Mouse (Mus musculus) B cell, adult 62 days (primary cell): Measurements from ENCODE around the gene Endou. TPM values are rescaled to one million over a fixed set of nuclear protein-coding genes. Genes with fewer than 3 reads are reported as not detected.

Experiments used
- total RNA-seq: library from RNA; stranded (reverse); gene quantifications from 4 replicates; pipeline ENCODE4 v1.2.4, GENCODE M21; 2023

Gene Endou
- total RNA-seq = 4.1 to 7.6 TPM (median 5.0 TPM) in 4 replicates

GRCm38 (mm10) chr15:97731111-97731510, at the start of gene Endou:
Gene Endou (minus strand): TSS chr15:97731339.

GRCm38 (mm10) chr15:97778311-97779098, 47.4 kb upstream of the Endou start, which contains the start of gene Slc48a1:
Gene Slc48a1 (plus strand): TSS chr15:97778520.

GRCm38 (mm10) chr15:97767280-97768186, 36.4 kb upstream of the Endou start, which contains the start of gene Rapgef3:
Gene Rapgef3 (minus strand): TSS chr15:97767972.

GRCm38 (mm10) chr15:97705211-97706050, 25.7 kb downstream of the Endou start, which contains the start of gene Rpap3:
Gene Rpap3 (minus strand): TSS chr15:97705825.

Other genes with a start within 250 kb of the Endou start
- gene Rpap3, start 25.5 kb downstream of the Endou start, total RNA-seq = 12.6 to 16.0 TPM (median 14.0 TPM) in 4 replicates
- 4.9 to 7.7 TPM (median 6.2 TPM) in 4 replicates for gene Rapgef3, start 36.6 kb upstream of the Endou start, total RNA-seq
- gene Slc48a1, start 47.2 kb upstream of the Endou start, total RNA-seq = 18.0 to 22.1 TPM (median 20.2 TPM) in 4 replicates
- gene Hdac7, start 113.2 kb upstream of the Endou start, total RNA-seq = 129 to 158 TPM (median 137 TPM) in 4 replicates
- 0.12 to 0.30 TPM (median 0.25 TPM) in 3 of 4 replicates, not detected in the other for gene Vdr, start 179.3 kb upstream of the Endou start, total RNA-seq
- 15.6 to 24.6 TPM (median 18.8 TPM) in 4 replicates for gene Tmem106c, start 232.9 kb upstream of the Endou start, total RNA-seq